Mouse (Mus musculus) testis, adult 2 months (tissue): ENCODE measurements around the gene Gm20388.

Experiments used
- CTCF ChIP-seq: fragments of 200-500 bp; IDR thresholded peaks from 2 replicates; pipeline ENCODE4 v1.5.1; 2012; ENCODE audit warnings: low read depth, mild to moderate bottlenecking, inconsistent platforms, low read length, moderate library complexity; ENCODE audit not compliant: control insufficient read depth, insufficient read depth, insufficient replicate concordance
- POLR2A ChIP-seq: fragments of 200-500 bp; IDR thresholded peaks from 2 replicates; pipeline ENCODE4 v1.6.1; 2012; ENCODE audit warnings: low read depth, mild to moderate bottlenecking, inconsistent platforms, low read length, moderate library complexity; ENCODE audit not compliant: control insufficient read depth

DNA sequence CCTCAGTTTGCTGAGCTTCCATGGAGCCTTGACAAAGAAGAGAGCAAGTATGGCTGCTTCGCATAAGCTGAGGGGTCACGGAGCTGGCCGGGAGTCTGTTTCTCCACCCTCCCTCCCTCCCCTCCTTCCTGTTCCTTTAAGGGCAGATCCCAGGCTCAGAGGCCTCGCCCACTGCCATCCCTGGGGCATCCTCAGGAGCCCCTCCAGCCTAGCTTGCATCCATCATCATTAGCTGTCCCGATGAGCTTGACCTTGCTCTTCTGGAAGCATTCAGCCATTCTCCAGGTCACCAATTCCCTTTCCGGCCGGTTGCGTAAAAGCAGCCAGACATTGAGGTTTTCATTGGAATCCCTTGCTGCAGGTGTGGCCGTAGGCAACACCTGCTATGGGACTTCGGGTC lies 2144.7 kb downstream of the Gm20388 start:
- TF ChIP-seq CTCF (no peak), POLR2A (no peak)
